Mouse (Mus musculus) hindbrain, embryonic 13.5 days (tissue): ENCODE data around the gene Myb. TPM values are rescaled to one million over a fixed set of nuclear protein-coding genes. Genes with fewer than 3 reads are reported as not detected.
"Not testable (repeated sequence)": the region's sequence is repeated elsewhere in the genome, so short reads cannot be mapped to it uniquely, and the experiment has no call there.

Experiments
- ATAC-seq: fragments of 200-750 bp; cut with Nextera tagmentation; 2 replicates; pipeline ENCODE4 v1.8.0; 2017; ENCODE audit warnings: moderate TSS enrichment; ENCODE audit not compliant: low FRiP score
- H3K27ac ChIP-seq: fragments of 300-500 bp; sonication (generic); 2 replicates; pipeline ENCODE4 v1.5.1; 2015; ENCODE audit warnings: inconsistent platforms, mild to moderate bottlenecking, moderate library complexity
- H3K27me3 ChIP-seq: fragments of 300-500 bp; sonication (generic); 2 replicates; pipeline ENCODE4 v1.6.1; 2015; ENCODE audit warnings: mild to moderate bottlenecking, inconsistent platforms
- H3K36me3 ChIP-seq: fragments of 300-500 bp; sonication (generic); 2 replicates; pipeline ENCODE4 v1.6.1; 2015; ENCODE audit warnings: mild to moderate bottlenecking, inconsistent platforms
- H3K4me1 ChIP-seq: fragments of 300-500 bp; sonication (generic); replicated peaks from 2 replicates; pipeline ENCODE4 v1.6.1; 2015; ENCODE audit warnings: inconsistent platforms
- H3K4me2 ChIP-seq: fragments of 300-500 bp; sonication (generic); 2 replicates; pipeline ENCODE4 v1.6.1; 2015; ENCODE audit warnings: inconsistent platforms, mild to moderate bottlenecking, moderate library complexity
- H3K4me3 ChIP-seq: fragments of 300-500 bp; sonication (generic); 2 replicates; pipeline ENCODE4 v1.5.1; 2015; ENCODE audit warnings: mild to moderate bottlenecking, inconsistent platforms
- H3K9ac ChIP-seq: fragments of 300-500 bp; sonication (generic); 2 replicates; pipeline ENCODE4 v1.6.1; 2015; ENCODE audit warnings: mild to moderate bottlenecking, inconsistent platforms
- H3K9me3 ChIP-seq: fragments of 300-500 bp; sonication (generic); 2 replicates; pipeline ENCODE4 v1.6.1; 2016; ENCODE audit warnings: inconsistent platforms
- whole genome bisulfite sequencing: fragments of 180-500 bp; shearing (Covaris S2); methylation state at CpG from one replicate; pipeline ENCODE4 v1.1.7; 2015; 5-methylcytosine and 5-hydroxymethylcytosine counted together
- polyA plus RNA-seq: library from polyadenylated mRNA; unstranded; fragments of >200 nt; fragmentation: Nextera tagmentation; extraction: Ambion mirVana; gene quantifications from 2 replicates; pipeline ENCODE4 v1.2.1, GENCODE M21; 2015

The Myb gene
- polyA plus RNA-seq, 1 experiment from 2014 or later = 2.3 TPM

GRCm38 (mm10) chr10:21149945-21150344 is 10.8 kb downstream of the Myb start:
- not testable (repeated sequence) for H3K4me2 ChIP-seq, H3K4me1 ChIP-seq, H3K9me3 ChIP-seq, H3K4me3 ChIP-seq, H3K9ac ChIP-seq, H3K27ac ChIP-seq, H3K36me3 ChIP-seq, ATAC-seq, H3K27me3 ChIP-seq
- 96% methylated on average over 6 of the region's 6 CpGs for WGBS

- Histone ChIP-seq H3K36me3 (no peaks in the 10 kb centered on the region; the same call in 1 of the 2 replicates), H3K4me1 (peaks cover 9% of the 10 kb centered on the region; the same call in 1 of the 2 replicates), H3K9me3 (no peaks in the 10 kb centered on the region), H3K4me2 (no peak overlapping the region), H3K27me3 (no peaks in the 10 kb centered on the region), H3K4me3 (no peak overlapping the region), H3K9ac (no peak overlapping the region), H3K27ac (no peak overlapping the region)
- ATAC-seq = no peak
- WGBS = 98% methylated on average over 1 of the region's 1 CpGs
These were observed 14.1 kb downstream of the Myb start for GRCm38 (mm10) chr10:21146719-21147118.

GRCm38 (mm10) chr10:21146263-21146662 is 14.5 kb downstream of the Myb start:
- Histone ChIP-seq H3K4me1 (peaks cover 9% of the 10 kb centered on the region; the same call in 1 of the 2 replicates), H3K27ac (no peak overlapping the region), H3K4me3 (no peak overlapping the region), H3K27me3 (no peaks in the 10 kb centered on the region), H3K9ac (no peak overlapping the region), H3K36me3 (no peaks in the 10 kb centered on the region; the same call in 1 of the 2 replicates), H3K9me3 (no peaks in the 10 kb centered on the region), H3K4me2 (no peak overlapping the region)
- ATAC-seq = no peak
- WGBS = 93% methylated on average over 2 of the region's 2 CpGs

- no peaks in the 10 kb centered on the region for H3K27me3 ChIP-seq
- H3K36me3 ChIP-seq = no peaks in the 10 kb centered on the region; the same call in 1 of the 2 replicates
- WGBS = 23% methylated on average over 27 of the region's 27 CpGs
- peaks cover 9% of the 10 kb centered on the region; the same call in 1 of the 2 replicates for H3K4me1 ChIP-seq
- H3K4me3 ChIP-seq = peak overlapping the region; percentile 52
- peak; percentile 96 for ATAC-seq
- H3K9me3 ChIP-seq = no peaks in the 10 kb centered on the region
- peak overlapping the region; percentile 68 for H3K4me2 ChIP-seq
- peak overlapping the region; percentile 77 for H3K9ac ChIP-seq
- peak overlapping the region; percentile 87 for H3K27ac ChIP-seq
These were observed 15.9 kb downstream of the Myb start for GRCm38 (mm10) chr10:21144627-21145504.

GRCm38 (mm10) chr10:21135297-21135696 is 25.5 kb downstream of the Myb start:
- no peak overlapping the region for H3K27ac ChIP-seq
- no peak overlapping the region for H3K4me2 ChIP-seq
- no peaks in the 10 kb centered on the region; the same call in 1 of the 2 replicates for H3K4me1 ChIP-seq
- no peak overlapping the region for H3K9ac ChIP-seq
- 93% methylated on average over 8 of the region's 8 CpGs for WGBS
- no peak overlapping the region for H3K4me3 ChIP-seq
- H3K9me3 ChIP-seq = no peaks in the 10 kb centered on the region
- H3K27me3 ChIP-seq = no peaks in the 10 kb centered on the region
- no peak for ATAC-seq
- peaks cover 8% of the 10 kb centered on the region for H3K36me3 ChIP-seq

GRCm38 (mm10) chr10:21130901-21131493 is 29.8 kb downstream of the Myb start:
- Histone ChIP-seq H3K9ac (no peak overlapping the region), H3K4me1 (peaks cover 2% of the 10 kb centered on the region; the same call in 1 of the 2 replicates), H3K27me3 (no peaks in the 10 kb centered on the region), H3K27ac (no peak overlapping the region), H3K4me2 (no peak overlapping the region), H3K4me3 (no peak overlapping the region), H3K36me3 (no peaks in the 10 kb centered on the region), H3K9me3 (no peaks in the 10 kb centered on the region)
- 49% methylated on average over 9 of the region's 9 CpGs for WGBS
- ATAC-seq = no peak

GRCm38 (mm10) chr10:21128086-21128611 is 32.6 kb downstream of the Myb start:
- Histone ChIP-seq H3K4me3 (no peak overlapping the region), H3K36me3 (no peaks in the 10 kb centered on the region), H3K27ac (no peak overlapping the region), H3K4me2 (no peak overlapping the region), H3K4me1 (peaks cover 2% of the 10 kb centered on the region; the same call in 1 of the 2 replicates), H3K9me3 (no peaks in the 10 kb centered on the region), H3K27me3 (no peaks in the 10 kb centered on the region), H3K9ac (no peak overlapping the region)
- no peak for ATAC-seq
- WGBS = 73% methylated on average over 5 of the region's 5 CpGs

GRCm38 (mm10) chr10:21118341-21118740 is 42.4 kb downstream of the Myb start:
- Histone ChIP-seq H3K9me3 (no peaks in the 10 kb centered on the region), H3K27me3 (no peaks in the 10 kb centered on the region), H3K4me1 (no peaks in the 10 kb centered on the region), H3K9ac (no peak overlapping the region), H3K4me2 (no peak overlapping the region), H3K36me3 (no peaks in the 10 kb centered on the region), H3K4me3 (no peak overlapping the region), H3K27ac (no peak overlapping the region)
- 93% methylated on average over 3 of the region's 3 CpGs for WGBS
- no peak for ATAC-seq

GRCm38 (mm10) chr10:21114459-21114858 is 46.3 kb downstream of the Myb start:
- H3K27ac ChIP-seq = no peak overlapping the region
- no peaks in the 10 kb centered on the region for H3K9me3 ChIP-seq
- peaks cover 9% of the 10 kb centered on the region for H3K4me1 ChIP-seq
- no peak overlapping the region for H3K4me3 ChIP-seq
- WGBS = 91% methylated on average over 2 of the region's 2 CpGs
- ATAC-seq = no peak
- H3K4me2 ChIP-seq = no peak overlapping the region
- H3K9ac ChIP-seq = no peak overlapping the region
- H3K27me3 ChIP-seq = no peaks in the 10 kb centered on the region
- no peaks in the 10 kb centered on the region for H3K36me3 ChIP-seq

- WGBS = 86% methylated on average over 2 of the region's 2 CpGs
- no peak overlapping the region for H3K9ac ChIP-seq
These were observed 48.1 kb downstream of the Myb start for GRCm38 (mm10) chr10:21112689-21113088.

GRCm38 (mm10) chr10:21109337-21110056 is 51.3 kb downstream of the Myb start:
- Histone ChIP-seq H3K27ac (no peak overlapping the region), H3K36me3 (no peaks in the 10 kb centered on the region), H3K4me2 (peak overlapping the region; percentile 19; the same call in 1 of the 2 replicates), H3K9me3 (0 out of 2 replicates have a peak, but pooled peaks cover 4% of the 10 kb centered on the region), H3K4me1 (peaks cover 11% of the 10 kb centered on the region), H3K9ac (no peak overlapping the region), H3K27me3 (no peaks in the 10 kb centered on the region), H3K4me3 (no peak overlapping the region)
- ATAC-seq = no peak
- WGBS = 15% methylated on average over 7 of the region's 7 CpGs

More at GRCm38 (mm10) chr10:21112689-21113088, 48.1 kb downstream of the Myb start:
- no peak overlapping the region for H3K4me2 ChIP-seq
- H3K36me3 ChIP-seq = no peaks in the 10 kb centered on the region
- ATAC-seq = no peak
- no peak overlapping the region for H3K4me3 ChIP-seq
- H3K27me3 ChIP-seq = no peaks in the 10 kb centered on the region
- H3K4me1 ChIP-seq = peaks cover 11% of the 10 kb centered on the region
- no peaks in the 10 kb centered on the region for H3K9me3 ChIP-seq
- H3K27ac ChIP-seq = no peak overlapping the region

- Histone ChIP-seq H3K27ac (no peak overlapping the region), H3K4me1 (peaks cover 11% of the 10 kb centered on the region)
- WGBS = 93% methylated on average over 2 of the region's 2 CpGs
These were observed 52.0 kb downstream of the Myb start for GRCm38 (mm10) chr10:21108796-21109195.

More at GRCm38 (mm10) chr10:21108796-21109195, 52.0 kb downstream of the Myb start:
- Histone ChIP-seq H3K36me3 (no peaks in the 10 kb centered on the region), H3K27me3 (no peaks in the 10 kb centered on the region), H3K4me2 (no peak overlapping the region), H3K4me3 (no peak overlapping the region), H3K9ac (no peak overlapping the region), H3K9me3 (0 out of 2 replicates have a peak, but pooled peaks cover 4% of the 10 kb centered on the region)
- no peak for ATAC-seq
